Mouse (Mus musculus) embryonic facial prominence, embryonic 10.5 days (tissue): Measurements from ENCODE around the gene Heyl. TPM values are rescaled to one million over a fixed set of nuclear protein-coding genes. Genes with fewer than 3 reads are reported as not detected.
"Not testable (repeated sequence)": the region's sequence is repeated elsewhere in the genome, so short reads cannot be mapped to it uniquely, and the experiment has no call there.

Experiments used
- DNase-seq: peaks from one replicate; pipeline ENCODE4 v3.0.0-alpha.2; 2017; ENCODE audit warnings: low spot score
- H3K27ac ChIP-seq: fragments of 300-500 bp; sonication (generic); replicated peaks from 2 replicates; pipeline ENCODE4 v1.5.1; 2016; ENCODE audit warnings: mild to moderate bottlenecking
- H3K27me3 ChIP-seq: fragments of 300-500 bp; sonication (generic); replicated peaks from 2 replicates; pipeline ENCODE4 v1.6.1; 2016; ENCODE audit warnings: low read depth, mild to moderate bottlenecking; ENCODE audit not compliant: poor library complexity, severe bottlenecking
- H3K36me3 ChIP-seq: fragments of 300-500 bp; sonication (generic); replicated peaks from 2 replicates; pipeline ENCODE4 v1.6.1; 2016; ENCODE audit warnings: mild to moderate bottlenecking, moderate library complexity
- H3K4me1 ChIP-seq: fragments of 300-500 bp; sonication (generic); 2 replicates; pipeline ENCODE4 v1.6.1; 2016
- H3K4me3 ChIP-seq: fragments of 300-500 bp; sonication (generic); 2 replicates; pipeline ENCODE4 v1.5.1; 2016; ENCODE audit warnings: mild to moderate bottlenecking, moderate library complexity
- H3K9me3 ChIP-seq: fragments of 300-500 bp; sonication (generic); 2 replicates; pipeline ENCODE4 v1.6.1; 2016; ENCODE audit warnings: mild to moderate bottlenecking
- WGBS: fragments of 180-500 bp; shearing (Covaris S2); methylation state at CpG from one replicate; pipeline ENCODE4 v1.1.7; 2016; 5-methylcytosine and 5-hydroxymethylcytosine counted together
- polyA plus RNA-seq: library from polyadenylated mRNA; unstranded; fragments of >200 nt; fragmentation: Nextera tagmentation; extraction: Ambion mirVana; gene quantifications from 2 replicates; pipeline ENCODE4 v1.2.1, GENCODE M21; 2016

Heyl gene
- polyA plus RNA-seq, 1 experiment from 2014 or later: 13.5 TPM

DNA sequence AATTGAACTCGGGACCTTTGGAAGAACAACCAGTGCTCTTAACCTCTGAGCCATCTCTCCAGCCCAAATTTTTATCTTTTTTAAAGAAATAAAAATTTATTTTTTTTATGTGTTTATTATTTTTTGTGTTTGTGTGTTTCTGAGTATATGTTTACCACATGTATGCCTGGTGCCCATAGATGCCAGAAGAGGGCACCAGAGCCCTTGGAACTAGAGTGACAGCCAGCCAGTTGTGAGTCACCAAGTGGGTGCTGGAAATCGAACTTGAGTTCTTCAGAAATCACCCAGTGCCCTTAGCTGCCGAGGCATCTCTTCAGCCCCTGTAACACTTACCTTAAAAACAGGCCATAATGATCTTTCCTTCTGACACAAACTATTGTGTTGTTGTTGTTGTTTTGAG, 37.7 kb downstream of the Heyl start:
- Histone ChIP-seq H3K36me3 (no peaks in the 10 kb centered on the region), H3K4me1 (no peaks in the 10 kb centered on the region), H3K27me3 (no peaks in the 10 kb centered on the region), H3K4me3 (no peak overlapping the region), H3K27ac (no peak overlapping the region), H3K9me3 (no peaks in the 10 kb centered on the region)
- 89% methylated on average over 3 of the region's 3 CpGs for WGBS
- DNase-seq: no peak

DNA sequence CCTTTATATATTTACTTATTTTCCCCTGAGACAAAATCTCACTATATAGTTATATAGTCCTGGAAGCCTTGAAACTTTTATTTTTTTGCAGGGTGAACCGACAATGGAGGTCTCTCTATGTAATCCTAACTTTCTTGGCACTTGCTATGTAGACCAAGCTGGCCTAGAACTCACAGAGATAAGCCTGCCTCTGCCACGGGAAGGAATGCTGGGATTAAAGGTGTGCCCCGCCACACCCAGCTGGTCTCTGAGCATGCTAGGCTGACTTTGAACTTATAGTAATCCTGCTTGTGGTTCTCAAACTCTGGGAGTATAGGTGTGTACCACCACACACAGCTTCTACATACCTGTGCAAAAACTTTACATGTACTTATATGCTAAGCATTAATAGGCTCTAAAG, 46.8 kb downstream of the Heyl start:
- Histone ChIP-seq H3K36me3 (peaks cover 13% of the 10 kb centered on the region), H3K4me1 (peaks cover 15% of the 10 kb centered on the region), H3K9me3 (no peaks in the 10 kb centered on the region), H3K27ac (no peak overlapping the region), H3K27me3 (no peaks in the 10 kb centered on the region), H3K4me3 (no peak overlapping the region)
- 81% methylated on average over 3 of the region's 3 CpGs for WGBS
- DNase-seq: no peak

DNA sequence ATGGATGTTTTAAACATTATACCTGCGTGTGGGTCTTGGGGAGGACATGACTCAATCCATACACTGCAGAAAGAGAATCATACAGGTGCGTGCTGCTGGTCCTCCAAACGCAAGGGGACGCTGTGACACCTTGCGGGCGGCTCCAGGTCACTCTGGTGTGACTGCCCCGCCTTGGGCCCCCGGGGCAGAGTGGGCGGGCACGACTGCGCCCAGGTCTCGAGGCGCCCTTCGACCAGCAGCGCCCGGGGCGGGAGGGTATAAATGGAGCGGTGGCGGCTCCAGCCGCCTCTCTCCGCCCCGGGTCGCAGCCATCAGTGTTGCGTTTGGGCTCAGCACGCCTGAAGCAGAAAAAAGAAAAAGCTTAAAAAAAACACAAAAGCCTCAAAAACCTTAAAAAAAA, 49.1 kb downstream of the Heyl start:
- Histone ChIP-seq H3K27ac (peak overlapping the region; percentile 82), H3K36me3 (peaks cover 37% of the 10 kb centered on the region), H3K4me1 (peaks cover 25% of the 10 kb centered on the region), H3K4me3 (peak overlapping the region; percentile 68), H3K9me3 (no peaks in the 10 kb centered on the region), H3K27me3 (no peaks in the 10 kb centered on the region)
- DNase-seq: peak; percentile 95
- WGBS: under 1% methylated on average over 25 of the region's 25 CpGs

DNA sequence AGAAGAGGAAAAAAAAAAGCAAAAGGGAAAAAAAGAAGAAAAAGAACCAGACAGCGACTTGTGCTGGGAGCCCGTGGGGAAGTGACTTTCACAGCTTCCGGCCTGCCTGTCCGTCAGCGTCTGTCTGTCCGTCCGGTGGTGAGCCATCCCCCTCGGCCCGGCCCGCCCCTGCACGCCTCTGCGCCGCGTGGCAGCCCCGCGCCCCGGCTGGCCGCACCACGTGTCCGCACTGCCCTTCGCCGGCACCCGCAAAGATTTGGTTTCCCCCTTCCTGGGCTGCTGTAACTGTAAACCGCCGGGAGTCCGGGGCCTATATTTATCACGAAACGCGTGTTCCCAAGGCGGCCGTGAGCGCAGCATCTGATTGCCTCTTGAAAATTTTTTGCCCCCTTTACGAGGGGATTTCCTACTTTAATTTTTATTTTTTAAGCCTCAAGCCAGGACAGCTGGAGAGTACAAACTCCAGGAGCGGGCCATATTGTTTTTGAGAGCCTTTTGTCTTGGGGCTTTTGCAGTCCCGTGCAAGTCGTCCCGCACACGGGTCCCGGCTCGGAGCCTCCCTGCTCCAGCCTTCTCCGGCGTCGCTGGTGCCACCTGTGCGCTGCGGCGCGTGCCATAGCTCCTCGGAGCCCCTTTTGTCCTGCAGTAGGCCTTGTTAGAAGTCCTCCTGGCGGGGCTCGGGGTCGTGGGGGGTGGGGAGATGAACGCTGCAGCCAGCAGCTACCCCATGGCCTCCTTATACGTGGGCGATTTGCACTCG, 49.7 kb downstream of the Heyl start:
- Histone ChIP-seq H3K36me3 (peaks cover 43% of the 10 kb centered on the region), H3K27ac (peak overlapping the region; percentile 82), H3K4me1 (peaks cover 27% of the 10 kb centered on the region), H3K4me3 (peak overlapping the region; percentile 68)
- H3K27me3 ChIP-seq, H3K9me3 ChIP-seq: not testable (repeated sequence)
- DNase-seq: peak; percentile 50
- under 1% methylated on average over 54 of the region's 55 CpGs for WGBS

DNA sequence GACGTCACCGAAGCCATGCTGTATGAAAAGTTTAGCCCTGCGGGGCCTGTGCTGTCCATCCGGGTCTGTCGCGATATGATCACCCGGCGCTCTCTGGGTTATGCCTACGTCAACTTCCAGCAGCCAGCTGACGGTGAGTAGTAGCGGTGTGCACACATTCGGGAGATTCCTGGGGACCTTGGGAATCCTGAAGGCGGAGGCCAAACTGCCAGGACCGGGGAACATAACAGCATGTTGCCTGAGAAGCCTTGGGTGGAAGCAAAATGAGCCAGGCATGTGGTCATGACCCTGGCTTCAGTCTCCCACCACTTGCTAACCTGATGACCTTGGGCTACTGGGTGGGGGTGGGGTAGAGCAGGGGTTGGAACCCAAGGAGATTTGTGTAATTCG, 50.3 kb downstream of the Heyl start:
- WGBS: under 1% methylated on average over 15 of the region's 15 CpGs
- peak; percentile 49 for DNase-seq
- peak overlapping the region; percentile 71 for H3K27ac ChIP-seq

DNA sequence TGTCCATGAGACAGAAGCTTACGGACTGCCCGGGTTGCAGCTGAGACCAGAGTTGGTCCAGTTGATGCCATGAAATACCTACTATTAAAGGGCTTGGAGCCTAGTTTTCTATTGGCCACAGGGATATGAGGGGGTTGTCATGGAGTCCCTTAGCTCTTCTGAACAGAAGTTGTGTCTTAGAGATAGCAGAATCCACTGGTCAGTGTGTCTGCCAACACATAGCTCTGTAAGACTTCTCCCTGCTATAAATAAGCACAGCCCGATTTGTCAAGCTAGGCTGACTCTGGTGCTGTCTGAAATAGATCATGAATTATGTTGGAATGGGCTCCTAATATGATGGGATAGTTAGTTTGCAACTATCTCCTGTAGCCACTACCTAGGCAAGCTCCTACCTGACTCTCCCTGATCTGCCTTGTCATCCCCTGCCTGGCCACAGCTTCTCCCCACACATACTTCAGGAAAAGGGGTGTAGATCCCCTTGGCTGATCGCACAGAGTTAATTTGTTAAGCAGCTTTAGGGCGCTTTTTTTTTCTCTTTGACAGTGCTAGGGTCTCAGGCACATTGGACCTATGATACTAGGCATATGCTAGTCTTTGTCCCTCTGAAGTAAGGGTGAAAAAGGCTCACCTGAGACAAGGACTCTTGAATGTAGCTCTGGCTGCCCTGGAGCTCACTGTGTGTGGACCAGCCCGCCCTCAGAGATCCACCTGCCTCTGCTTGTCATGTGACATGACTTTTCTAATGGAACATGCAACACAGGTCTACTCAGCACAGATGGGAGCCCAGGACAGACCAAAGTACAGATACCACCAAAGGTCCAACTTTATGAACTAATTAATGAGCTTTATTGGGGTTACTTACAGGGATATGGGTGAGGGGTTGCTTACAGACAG, 51.6 kb downstream of the Heyl start:
- WGBS: 81% methylated on average over 6 of the region's 6 CpGs
- Histone ChIP-seq H3K9me3 (no peaks in the 10 kb centered on the region), H3K4me3 (peak overlapping the region; percentile 68), H3K27me3 (no peaks in the 10 kb centered on the region), H3K27ac (peak overlapping the region; percentile 55; the same call in 1 of the 2 replicates), H3K4me1 (peaks cover 43% of the 10 kb centered on the region), H3K36me3 (peaks cover 62% of the 10 kb centered on the region)
- DNase-seq: no peak

More for the DNA sequence above, 50.3 kb downstream of the Heyl start:
- H3K27me3 ChIP-seq, H3K9me3 ChIP-seq: not testable (repeated sequence)
- peak overlapping the region; percentile 68 for H3K4me3 ChIP-seq
- H3K36me3 ChIP-seq: peaks cover 49% of the 10 kb centered on the region
- H3K4me1 ChIP-seq: peaks cover 30% of the 10 kb centered on the region

DNA sequence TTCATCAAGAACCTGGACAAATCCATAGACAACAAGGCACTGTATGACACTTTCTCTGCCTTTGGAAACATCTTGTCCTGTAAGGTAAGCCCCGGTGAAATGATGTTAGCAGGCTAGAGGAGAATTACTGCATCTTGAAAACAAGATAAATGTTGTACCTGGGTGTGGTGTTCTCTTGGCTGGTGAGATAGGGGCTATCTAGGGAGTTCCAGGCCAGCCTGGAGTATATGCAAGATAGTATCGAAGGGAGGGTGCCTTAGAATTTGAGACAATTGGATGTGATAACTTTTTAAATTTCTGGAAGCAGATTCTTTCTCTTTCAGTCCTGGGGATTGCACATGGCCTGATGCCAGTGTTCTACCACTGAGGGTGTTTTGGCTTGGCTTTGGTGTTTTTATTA, 53.4 kb downstream of the Heyl start:
- peaks cover 43% of the 10 kb centered on the region for H3K4me1 ChIP-seq
- no peaks in the 10 kb centered on the region for H3K27me3 ChIP-seq
- 94% methylated on average over 2 of the region's 2 CpGs for WGBS
- H3K27ac ChIP-seq: no peak overlapping the region
- no peak for DNase-seq
- no peak overlapping the region for H3K4me3 ChIP-seq
- H3K36me3 ChIP-seq: peaks cover 80% of the 10 kb centered on the region
- no peaks in the 10 kb centered on the region for H3K9me3 ChIP-seq

DNA sequence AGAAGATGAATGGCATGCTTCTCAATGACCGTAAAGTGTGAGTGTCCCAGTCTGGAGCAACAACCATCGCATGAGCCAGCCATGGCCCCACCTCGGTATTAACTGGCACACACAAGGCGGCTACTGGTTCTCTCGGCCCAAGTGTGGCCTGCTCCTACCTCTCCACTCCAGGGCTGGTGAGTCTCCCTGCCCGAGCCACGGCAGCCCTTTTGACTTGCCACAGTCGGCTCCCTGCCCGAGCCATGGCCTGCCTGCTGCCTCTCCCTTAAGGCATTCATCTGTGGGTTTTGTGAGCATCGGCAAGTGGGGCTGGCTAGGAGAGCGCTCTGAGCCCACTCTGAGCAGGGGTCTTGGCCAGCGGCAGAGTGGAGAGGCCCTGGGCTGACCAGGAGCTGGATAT, 55.7 kb downstream of the Heyl start:
- Histone ChIP-seq H3K9me3 (no peaks in the 10 kb centered on the region), H3K27ac (no peak overlapping the region), H3K36me3 (peaks cover 100% of the 10 kb centered on the region), H3K27me3 (no peaks in the 10 kb centered on the region), H3K4me1 (peaks cover 39% of the 10 kb centered on the region), H3K4me3 (no peak overlapping the region)
- DNase-seq: no peak
- 88% methylated on average over 12 of the region's 12 CpGs for WGBS

DNA sequence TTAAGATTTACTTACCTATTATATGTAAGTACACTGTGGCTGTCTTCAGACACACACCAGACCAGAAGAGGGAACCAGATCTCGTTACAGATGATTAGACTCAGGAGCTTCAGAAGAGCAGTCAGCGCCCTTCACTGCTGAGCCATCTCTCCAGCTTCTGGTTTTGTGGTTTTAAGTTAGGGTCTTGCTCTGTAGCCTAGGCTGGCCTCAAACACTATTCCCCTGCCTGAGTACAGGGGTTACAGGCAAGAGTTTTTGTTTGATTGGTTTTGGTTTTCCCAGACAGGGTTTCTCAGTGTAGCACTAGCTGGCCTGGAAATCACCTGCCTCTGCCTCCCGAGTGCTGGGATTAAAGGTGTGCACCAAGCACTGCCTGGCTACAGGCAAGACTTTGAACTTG, 59.0 kb downstream of the Heyl start:
- WGBS: 81% methylated on average over 3 of the region's 3 CpGs
- Histone ChIP-seq H3K27ac (no peak overlapping the region), H3K36me3 (peaks cover 100% of the 10 kb centered on the region)

DNA sequence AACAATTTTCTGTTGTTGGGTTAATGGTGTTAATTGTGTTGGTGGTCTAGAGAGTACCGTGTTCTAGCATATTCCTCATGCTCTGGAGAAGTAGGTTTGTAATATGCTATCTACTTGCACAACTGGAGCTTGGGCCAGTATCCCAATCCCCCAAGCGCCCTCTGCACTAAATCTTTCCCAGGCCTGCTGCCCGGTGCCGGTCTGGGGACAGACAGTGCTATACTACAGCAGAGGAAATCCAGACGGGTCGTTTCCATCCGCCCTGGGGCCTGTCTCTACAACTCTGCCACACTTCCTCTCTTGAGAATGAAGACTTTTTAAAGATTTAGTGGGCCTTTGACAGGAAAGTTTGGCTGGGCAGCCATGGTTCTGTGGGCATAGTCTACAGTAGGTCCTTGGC, 59.6 kb downstream of the Heyl start:
- Histone ChIP-seq H3K9me3 (no peaks in the 10 kb centered on the region), H3K27ac (no peak overlapping the region), H3K4me1 (peaks cover 16% of the 10 kb centered on the region), H3K36me3 (peaks cover 100% of the 10 kb centered on the region), H3K27me3 (no peaks in the 10 kb centered on the region), H3K4me3 (no peak overlapping the region)
- WGBS: 82% methylated on average over 7 of the region's 7 CpGs
- no peak for DNase-seq

More for the DNA sequence above, 59.0 kb downstream of the Heyl start:
- DNase-seq: no peak
- no peaks in the 10 kb centered on the region for H3K9me3 ChIP-seq
- no peak overlapping the region for H3K4me3 ChIP-seq
- no peaks in the 10 kb centered on the region for H3K27me3 ChIP-seq
- peaks cover 20% of the 10 kb centered on the region for H3K4me1 ChIP-seq

DNA sequence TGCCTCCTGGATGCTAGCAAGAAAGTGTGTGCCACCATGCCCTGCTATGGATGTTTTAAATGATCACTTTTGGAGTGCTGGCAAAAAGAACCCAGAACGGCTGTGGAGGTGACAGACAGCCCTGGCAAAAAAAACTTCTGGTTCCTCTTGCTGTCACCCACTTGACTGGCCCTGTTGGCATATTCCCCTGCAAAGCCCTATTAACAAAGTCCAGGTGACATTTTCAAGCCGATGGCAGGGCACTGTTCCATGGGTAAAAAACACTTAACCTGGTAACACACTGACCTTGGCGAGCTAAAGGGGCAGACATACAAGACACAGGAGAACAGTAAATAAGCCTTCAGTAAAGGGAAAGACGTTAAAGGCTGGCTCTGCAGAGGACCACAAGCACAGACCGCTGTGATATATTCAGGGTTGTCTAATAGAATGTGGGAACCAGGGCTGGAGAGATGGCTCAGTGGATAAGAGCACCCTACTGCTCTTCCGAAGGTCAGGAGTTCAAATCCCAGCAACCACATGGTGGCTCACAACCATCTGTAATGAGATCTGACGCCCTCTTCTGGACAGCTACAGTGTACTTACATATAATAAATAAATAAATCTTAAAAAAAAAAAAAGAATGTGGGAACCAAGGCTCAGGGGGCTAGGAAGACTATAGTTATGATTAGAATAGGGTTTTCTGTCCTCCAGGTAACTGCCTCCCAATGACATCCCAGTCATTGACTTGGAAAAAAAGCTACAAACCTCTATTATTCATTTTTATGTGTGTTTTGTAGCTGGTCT, 60.5 kb downstream of the Heyl start:
- DNase-seq: no peak
- Histone ChIP-seq H3K27me3 (no peaks in the 10 kb centered on the region), H3K36me3 (peaks cover 99% of the 10 kb centered on the region), H3K4me3 (no peak overlapping the region), H3K9me3 (no peaks in the 10 kb centered on the region), H3K27ac (no peak overlapping the region), H3K4me1 (peaks cover 11% of the 10 kb centered on the region)
- 84% methylated on average over 7 of the region's 7 CpGs for WGBS

DNA sequence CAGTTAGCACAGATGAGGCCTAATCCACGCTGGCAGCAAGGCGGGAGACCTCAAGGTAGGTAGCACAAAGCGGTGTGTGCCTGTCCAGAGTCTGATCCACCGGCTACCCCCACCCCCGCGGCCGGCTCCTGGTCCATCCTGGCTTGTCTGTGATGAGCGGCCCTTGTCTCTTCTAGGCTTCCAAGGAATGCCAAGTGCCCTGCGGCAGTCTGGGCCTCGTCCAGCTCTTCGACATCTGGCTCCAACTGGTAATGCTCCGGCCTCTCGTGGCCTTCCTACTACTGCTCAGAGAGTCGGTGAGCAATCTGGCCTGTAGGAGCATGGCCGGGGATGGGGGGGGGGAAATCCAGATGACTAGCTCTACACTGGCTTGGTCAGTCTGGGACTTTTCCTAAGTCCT, 61.7 kb downstream of the Heyl start:
- not testable (repeated sequence) for DNase-seq, H3K4me3 ChIP-seq, H3K4me1 ChIP-seq, H3K9me3 ChIP-seq, H3K27ac ChIP-seq, H3K27me3 ChIP-seq
- peaks cover 99% of the 10 kb centered on the region for H3K36me3 ChIP-seq
- 85% methylated on average over 15 of the region's 15 CpGs for WGBS
